Mouse (Mus musculus) stomach, embryonic 16.5 days (tissue): Measurements from ENCODE around the gene Acyp2. TPM values are rescaled to one million over a fixed set of nuclear protein-coding genes. Genes with fewer than 3 reads are reported as not detected.

Source experiments
- ATAC-seq: fragments of 200-750 bp; cut with Nextera tagmentation; 2 replicates; pipeline ENCODE4 v1.8.0; 2017; ENCODE audit warnings: moderate number of reproducible peaks, moderate TSS enrichment; ENCODE audit not compliant: insufficient read depth, low FRiP score
- H3K27ac ChIP-seq: fragments of 300-500 bp; sonication (generic); 2 replicates; pipeline ENCODE4 v1.5.1; 2014; ENCODE audit warnings: low read length
- H3K27me3 ChIP-seq: fragments of 300-500 bp; sonication (generic); 2 replicates; pipeline ENCODE4 v1.6.1; 2014; ENCODE audit warnings: low read length, control low read depth, mixed read lengths; ENCODE audit not compliant: control insufficient read depth, insufficient read depth
- H3K36me3 ChIP-seq: fragments of 300-500 bp; sonication (generic); 2 replicates; pipeline ENCODE4 v1.6.1; 2014; ENCODE audit warnings: low read length; ENCODE audit not compliant: control insufficient read depth, insufficient read depth
- H3K4me1 ChIP-seq: fragments of 300-500 bp; sonication (generic); 2 replicates; pipeline ENCODE4 v1.6.1; 2014; ENCODE audit warnings: low read length, control low read depth, mixed read lengths; ENCODE audit not compliant: control insufficient read depth, insufficient read depth
- H3K4me2 ChIP-seq: fragments of 300-500 bp; sonication (generic); 2 replicates; pipeline ENCODE4 v1.6.1; 2014; ENCODE audit warnings: low read depth, low read length, mixed read lengths
- H3K4me3 ChIP-seq: fragments of 300-500 bp; sonication (generic); replicated peaks from 2 replicates; pipeline ENCODE4 v1.5.1; 2014; ENCODE audit warnings: mild to moderate bottlenecking, low read length
- H3K9ac ChIP-seq: fragments of 300-500 bp; sonication (generic); 2 replicates; pipeline ENCODE4 v1.6.1; 2014; ENCODE audit warnings: low read length
- H3K9me3 ChIP-seq: fragments of 300-500 bp; sonication (generic); replicated peaks from 2 replicates; pipeline ENCODE4 v1.6.1; 2016; ENCODE audit warnings: low read length, control low read depth; ENCODE audit not compliant: control insufficient read depth
- WGBS: fragments of 180-500 bp; shearing (Covaris S2); extraction: QIAGEN DNeasy Blood & Tissue Kit; methylation state at CpG from one replicate; pipeline ENCODE4 v1.1.7; 2014; 5-methylcytosine and 5-hydroxymethylcytosine counted together
- polyA plus RNA-seq: library from polyadenylated mRNA; unstranded; fragments of >200 nt; fragmentation: Nextera tagmentation; extraction: Ambion mirVana; gene quantifications from 2 replicates; pipeline ENCODE4 v1.2.1, GENCODE M21; 2015

Gene Acyp2
- polyA plus RNA-seq = 10.1 and 14.6 TPM in 2 replicates

DNA sequence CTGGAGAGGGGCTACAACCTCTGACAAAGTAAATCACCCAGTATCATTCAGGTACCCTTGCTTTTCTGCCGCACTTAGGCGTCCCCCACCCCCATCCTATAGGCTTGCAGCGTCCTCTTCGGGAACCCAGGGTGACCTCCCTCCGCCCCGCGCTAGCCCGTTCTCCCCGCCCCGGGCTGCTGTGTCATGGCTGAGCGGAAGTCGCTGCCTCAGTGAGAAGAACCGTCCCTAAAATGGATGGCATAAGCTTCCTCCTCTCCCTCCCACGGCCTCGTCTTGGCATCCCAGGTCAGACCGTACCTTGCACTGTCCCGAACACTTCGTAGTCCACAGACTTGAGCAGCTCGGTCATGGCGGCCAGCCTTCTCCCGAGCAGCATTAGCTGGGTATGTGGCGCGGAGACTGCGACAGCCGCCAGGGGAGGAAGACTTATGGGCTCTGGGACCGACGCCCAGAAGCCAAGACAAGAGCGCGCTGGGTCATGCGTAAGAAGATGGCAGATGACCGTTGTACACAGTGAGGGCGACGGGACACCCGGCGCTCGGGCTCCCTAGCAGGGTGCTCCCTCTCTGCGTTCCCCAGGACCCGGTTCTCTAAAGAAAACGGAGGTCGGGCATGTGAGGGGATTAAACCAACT lies at the start of gene Acyp2:
Acyp2 (minus strand) TSS at position 587 of the 637 bp plus-strand sequence.
- WGBS = under 1% methylated on average over 40 of the region's 40 CpGs
- H3K27me3 ChIP-seq = no peaks in the 10 kb centered on the region
- H3K36me3 ChIP-seq = no peaks in the 10 kb centered on the region
- peak within 1 kb of the TSS; percentile 77 for H3K4me2 ChIP-seq
- no peaks in the 10 kb centered on the region for H3K4me1 ChIP-seq
- no peaks in the 10 kb centered on the region for H3K9me3 ChIP-seq
- peak within 1 kb of the TSS; percentile 91 for H3K9ac ChIP-seq
- H3K27ac ChIP-seq = peak within 1 kb of the TSS; percentile 79
- peak within 1 kb of the TSS; percentile 83 for H3K4me3 ChIP-seq
- peak; percentile 95 for ATAC-seq

GRCm38 (mm10) chr11:30689421-30689820 lies 40.0 kb upstream of the Acyp2 start:
- no peak for ATAC-seq
- WGBS = 64% methylated on average over 1 of the region's 1 CpGs
- H3K9me3 ChIP-seq = no peaks in the 10 kb centered on the region
- no peaks in the 10 kb centered on the region for H3K27me3 ChIP-seq
- no peaks in the 10 kb centered on the region for H3K36me3 ChIP-seq
- H3K4me2 ChIP-seq = no peak overlapping the region
- H3K4me3 ChIP-seq = no peak overlapping the region
- no peak overlapping the region for H3K27ac ChIP-seq
- H3K9ac ChIP-seq = no peak overlapping the region
- H3K4me1 ChIP-seq = no peaks in the 10 kb centered on the region

DNA sequence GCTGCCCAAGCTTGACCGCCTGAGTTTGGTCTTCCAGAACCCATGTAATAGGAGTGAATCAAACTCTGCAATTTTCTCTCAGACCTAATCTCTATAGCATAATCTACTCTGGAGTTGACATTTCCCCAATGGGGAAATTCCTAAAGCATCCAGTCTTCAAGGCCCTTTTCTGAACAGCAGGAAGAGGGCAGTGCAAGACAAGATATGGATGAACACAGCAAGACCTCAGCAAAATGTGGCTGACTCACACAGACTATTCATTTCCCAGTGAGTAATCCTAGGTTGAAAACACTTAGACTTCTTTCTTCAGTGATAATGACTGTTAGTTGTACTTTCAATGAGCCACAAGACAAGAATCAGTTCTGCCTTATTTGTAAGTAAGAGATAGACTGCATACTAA lies 26.7 kb upstream of the Acyp2 start:
- no peak for ATAC-seq
- H3K4me3 ChIP-seq = no peak overlapping the region
- 70% methylated on average over 1 of the region's 1 CpGs for WGBS

GRCm38 (mm10) chr11:30672719-30673118 lies 23.3 kb upstream of the Acyp2 start:
- peak; percentile 56; the same call in 1 of the 2 replicates for ATAC-seq
- Histone ChIP-seq H3K36me3 (no peaks in the 10 kb centered on the region), H3K9ac (no peak overlapping the region), H3K27me3 (no peaks in the 10 kb centered on the region), H3K9me3 (no peaks in the 10 kb centered on the region), H3K4me2 (no peak overlapping the region), H3K27ac (no peak overlapping the region), H3K4me3 (no peak overlapping the region), H3K4me1 (no peaks in the 10 kb centered on the region)
- WGBS = 20% methylated on average over 1 of the region's 1 CpGs

More for the DNA sequence above, 26.7 kb upstream of the Acyp2 start:
- H3K27ac ChIP-seq = no peak overlapping the region
- no peaks in the 10 kb centered on the region for H3K4me1 ChIP-seq
- no peak overlapping the region for H3K4me2 ChIP-seq
- no peak overlapping the region for H3K9ac ChIP-seq
- no peaks in the 10 kb centered on the region for H3K9me3 ChIP-seq
- H3K36me3 ChIP-seq = no peaks in the 10 kb centered on the region
- H3K27me3 ChIP-seq = no peaks in the 10 kb centered on the region

DNA sequence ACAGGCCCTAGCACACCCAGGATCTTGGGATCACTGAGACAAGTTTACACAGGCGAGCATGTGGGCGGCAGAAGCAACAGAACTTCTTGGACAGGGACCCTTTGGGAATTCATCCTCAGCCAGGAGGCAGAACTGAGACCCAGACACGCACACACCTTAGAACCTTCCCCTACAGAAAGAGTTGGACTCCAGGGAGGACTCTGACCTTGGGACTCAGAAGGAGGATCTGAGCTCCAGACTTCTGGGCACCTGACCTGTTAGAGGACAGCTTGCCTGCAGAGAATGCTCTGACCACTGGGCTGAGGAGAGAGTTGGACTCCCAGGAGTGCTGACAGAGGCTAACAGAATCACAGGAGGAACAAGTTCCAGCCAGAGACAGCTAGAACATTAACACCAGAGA lies 13.6 kb upstream of the Acyp2 start:
- Histone ChIP-seq H3K27ac (no peak overlapping the region), H3K4me3 (no peak overlapping the region), H3K4me2 (no peak overlapping the region), H3K27me3 (no peaks in the 10 kb centered on the region), H3K4me1 (no peaks in the 10 kb centered on the region), H3K9ac (no peak overlapping the region), H3K36me3 (no peaks in the 10 kb centered on the region), H3K9me3 (no peaks in the 10 kb centered on the region)
- no peak for ATAC-seq
- 99% methylated on average over 3 of the region's 3 CpGs for WGBS

- H3K4me3 ChIP-seq = no peak overlapping the region
- no peaks in the 10 kb centered on the region for H3K4me1 ChIP-seq
- no peak overlapping the region for H3K27ac ChIP-seq
- ATAC-seq = no peak
- no peaks in the 10 kb centered on the region for H3K9me3 ChIP-seq
- 74% methylated on average over 2 of the region's 2 CpGs for WGBS
- H3K27me3 ChIP-seq = no peaks in the 10 kb centered on the region
- H3K36me3 ChIP-seq = no peaks in the 10 kb centered on the region
- H3K9ac ChIP-seq = no peak overlapping the region
- H3K4me2 ChIP-seq = no peak overlapping the region
Observed at GRCm38 (mm10) chr11:30662591-30662990, 13.2 kb upstream of the Acyp2 start.

DNA sequence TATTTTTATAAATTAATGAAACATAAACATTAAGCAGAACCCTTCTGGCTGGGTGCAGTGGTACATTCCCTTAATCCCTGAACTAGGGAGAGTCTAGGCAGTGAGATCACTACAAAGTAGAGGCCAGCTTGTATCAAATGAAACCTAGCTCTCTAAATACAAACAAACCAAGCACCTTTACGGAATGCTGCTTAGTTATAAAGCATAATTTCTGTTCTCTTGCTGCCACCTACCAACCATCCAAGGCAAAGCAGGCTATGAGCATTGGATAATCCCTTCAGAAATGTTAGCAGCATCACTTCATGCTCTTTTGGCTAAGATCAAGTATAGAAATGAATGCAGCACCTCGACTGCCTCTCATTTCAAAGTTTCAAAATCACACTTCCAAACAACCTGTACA lies 7.7 kb upstream of the Acyp2 start:
- 24% methylated on average over 2 of the region's 2 CpGs for WGBS
- ATAC-seq = peak; percentile 40; the same call in 1 of the 2 replicates
- Histone ChIP-seq H3K4me3 (no peak overlapping the region), H3K36me3 (no peaks in the 10 kb centered on the region), H3K27ac (no peak overlapping the region), H3K4me2 (no peak overlapping the region), H3K27me3 (no peaks in the 10 kb centered on the region), H3K9ac (no peak overlapping the region), H3K9me3 (no peaks in the 10 kb centered on the region), H3K4me1 (no peaks in the 10 kb centered on the region)

GRCm38 (mm10) chr11:30656060-30656459 lies 6.7 kb upstream of the Acyp2 start:
- Histone ChIP-seq H3K27ac (no peak overlapping the region), H3K27me3 (no peaks in the 10 kb centered on the region), H3K9me3 (no peaks in the 10 kb centered on the region), H3K4me1 (no peaks in the 10 kb centered on the region), H3K4me3 (no peak overlapping the region), H3K9ac (no peak overlapping the region), H3K36me3 (no peaks in the 10 kb centered on the region), H3K4me2 (no peak overlapping the region)
- WGBS = 84% methylated on average over 4 of the region's 4 CpGs
- ATAC-seq = no peak

DNA sequence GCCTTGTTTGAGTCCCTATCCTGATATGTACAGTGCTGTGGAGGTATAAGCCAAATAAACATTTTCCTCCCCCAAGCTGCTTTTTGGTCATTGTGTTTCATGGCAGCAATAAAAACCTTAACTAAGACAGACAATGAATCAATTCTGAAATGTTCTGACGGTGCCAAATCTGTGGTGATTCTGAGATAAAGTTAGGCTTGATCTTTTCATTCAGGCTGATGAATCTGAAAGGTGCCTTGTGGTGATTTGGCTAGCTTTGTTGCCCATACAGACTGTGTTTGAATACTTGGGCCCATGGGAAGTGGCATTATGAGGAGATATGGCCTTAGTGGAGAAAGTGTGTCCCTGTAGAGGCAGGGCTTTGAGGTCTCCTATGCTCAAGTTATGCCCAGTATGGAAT lies 1.0 kb upstream of the Acyp2 start:
- Histone ChIP-seq H3K27me3 (no peaks in the 10 kb centered on the region), H3K4me2 (no peak overlapping the region), H3K9me3 (no peaks in the 10 kb centered on the region), H3K27ac (no peak overlapping the region), H3K4me3 (no peak overlapping the region), H3K4me1 (no peaks in the 10 kb centered on the region), H3K36me3 (no peaks in the 10 kb centered on the region), H3K9ac (no peak overlapping the region)
- WGBS = 76% methylated on average over 1 of the region's 1 CpGs
- no peak for ATAC-seq
